22 mouse cellular contexts compared by ENCODE assay signal in the genomic region with DNA sequence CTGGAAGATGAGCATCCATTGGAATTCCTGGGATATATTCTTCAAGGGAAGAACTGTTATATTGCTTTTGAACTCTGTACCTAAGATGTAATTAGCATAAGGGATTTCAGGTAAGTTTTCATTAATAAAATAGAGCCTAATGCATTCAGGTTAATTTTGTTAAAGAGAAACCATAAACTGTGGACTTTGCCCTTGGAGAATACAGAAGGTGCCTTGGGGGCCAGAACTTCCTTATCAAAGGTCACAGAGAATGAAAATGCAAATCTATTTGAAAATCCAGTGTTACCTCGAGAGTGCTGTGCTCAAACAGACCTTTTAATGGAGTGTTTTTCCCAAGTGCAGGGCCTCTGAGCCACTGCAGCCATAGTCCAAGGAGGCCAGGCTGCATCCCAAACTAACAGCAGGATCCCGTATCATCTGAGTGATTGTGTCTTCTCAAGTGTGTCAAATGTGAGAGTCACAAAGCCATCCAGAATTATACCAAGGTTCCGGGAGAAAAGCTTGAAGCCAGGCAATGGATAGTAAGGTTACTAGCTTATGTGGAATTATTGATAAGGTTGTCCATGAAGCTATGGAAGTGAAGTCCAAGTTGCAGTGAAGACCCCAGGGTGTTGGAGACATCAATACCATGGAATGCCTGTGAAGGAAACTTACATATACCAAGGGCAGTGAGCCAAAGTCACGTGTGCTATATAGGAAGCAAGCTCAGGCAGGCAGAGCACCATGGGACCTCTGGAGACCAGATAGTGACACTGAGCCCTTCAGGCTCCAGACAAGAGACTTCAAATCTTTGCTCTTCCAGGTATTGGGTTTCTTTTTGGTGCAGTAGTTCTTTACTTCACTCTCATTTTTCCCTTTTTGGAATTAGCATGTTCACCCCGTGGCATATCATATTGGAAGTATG. TPM values are rescaled to one million over a fixed set of nuclear protein-coding genes. Genes with fewer than 3 reads are reported as not detected.
DNase-seq lines count a peak whose midpoint lies in the region; ATAC-seq and TF ChIP-seq lines count a peak whose summit lies in the region.
"Had no signal": no experiment of that assay in that cellular context is flagged by ENCODE, and none has a peak within 500 bp of the region (broad histone marks: within the 10 kb centered on the region; RNA-seq: fewer than 3 reads in every experiment).

No protein-coding gene starts in this region.

- no peak for ATAC-seq in kidney, embryonic 15.5 days (replicated peaks; ENCODE audit: low FRiP score)
- peak; percentile 88 for ATAC-seq in intestine, embryonic 15.5 days
- peak; percentile 64 for ATAC-seq in intestine, postnatal 0 days
- no peak for ATAC-seq in hindbrain, postnatal 0 days
- ATAC-seq in erythroid progenitor cell, adult 5-6 weeks (replicated peaks; ENCODE audit: low FRiP score, poor library complexity, severe bottlenecking): no peak
- ATAC-seq: forebrain, embryonic 15.5 days had no signal

- H3K27me3 ChIP-seq in kidney, embryonic 15.5 days: no peaks in the 10 kb centered on the region
- no peaks in the 10 kb centered on the region for H3K27me3 ChIP-seq in intestine, embryonic 15.5 days (replicated peaks)
- H3K27me3 ChIP-seq in intestine, postnatal 0 days (replicated peaks; ENCODE audit: control insufficient read depth, insufficient read depth, low read length): no peaks in the 10 kb centered on the region
- H3K27me3 ChIP-seq in hindbrain, postnatal 0 days (ENCODE audit: insufficient read depth, low read length): no peaks in the 10 kb centered on the region
- H3K27me3 ChIP-seq: embryonic facial prominence, embryonic 15.5 days; forebrain, embryonic 15.5 days had no signal

- no peak overlapping the region for H3K4me2 ChIP-seq in kidney, embryonic 15.5 days
- H3K4me2 ChIP-seq in intestine, embryonic 15.5 days (replicated peaks): no peak overlapping the region
- H3K4me2 ChIP-seq in intestine, postnatal 0 days (replicated peaks; ENCODE audit: low read depth): no peak overlapping the region
- no peak overlapping the region for H3K4me2 ChIP-seq in hindbrain, postnatal 0 days (ENCODE audit: low read depth, low read length)
- H3K4me2 ChIP-seq: embryonic facial prominence, embryonic 15.5 days; forebrain, embryonic 15.5 days; hindbrain, embryonic 14.5 days had no signal

- 58% methylated on average over 5 of the region's 5 CpGs for WGBS in kidney, embryonic 15.5 days
- 74% methylated on average over 5 of the region's 5 CpGs for WGBS in intestine, embryonic 15.5 days
- 58% methylated on average over 5 of the region's 5 CpGs for WGBS in intestine, postnatal 0 days
- WGBS in hindbrain, postnatal 0 days: 69% methylated on average over 5 of the region's 5 CpGs

- no peak overlapping the region for H3K9ac ChIP-seq in kidney, embryonic 15.5 days
- no peak overlapping the region for H3K9ac ChIP-seq in intestine, embryonic 15.5 days
- H3K9ac ChIP-seq in intestine, postnatal 0 days (ENCODE audit: low read depth, low read length): no peak overlapping the region
- H3K9ac ChIP-seq in hindbrain, postnatal 0 days (replicated peaks; ENCODE audit: low read length): no peak overlapping the region
- H3K9ac ChIP-seq: embryonic facial prominence, embryonic 15.5 days; forebrain, embryonic 15.5 days; hindbrain, embryonic 14.5 days had no signal

- no peak overlapping the region for H3K4me3 ChIP-seq in kidney, embryonic 15.5 days (replicated peaks)
- no peak overlapping the region for H3K4me3 ChIP-seq in intestine, embryonic 15.5 days (replicated peaks)
- H3K4me3 ChIP-seq in intestine, postnatal 0 days (ENCODE audit: low read depth, low read length): no peak overlapping the region
- no peak overlapping the region for H3K4me3 ChIP-seq in hindbrain, postnatal 0 days (ENCODE audit: low read length)
- H3K4me3 ChIP-seq: embryonic facial prominence, embryonic 15.5 days; erythroblast, embryonic 14.5 days; forebrain, embryonic 15.5 days; hindbrain, embryonic 10.5 days had no signal

- no peak for TF ChIP-seq CTCF in intestine, postnatal 0 days (IDR thresholded peaks at IDR 0.05; ENCODE audit: low read depth)
- no peak for TF ChIP-seq CTCF in hindbrain, postnatal 0 days (IDR thresholded peaks at IDR 0.05; ENCODE audit: low read depth)

- no peak overlapping the region for H3K27ac ChIP-seq in kidney, embryonic 15.5 days
- H3K27ac ChIP-seq in intestine, embryonic 15.5 days: no peak overlapping the region
- H3K27ac ChIP-seq in intestine, postnatal 0 days (ENCODE audit: low read depth, low read length): no peak overlapping the region
- H3K27ac ChIP-seq in hindbrain, postnatal 0 days: no peak overlapping the region
- H3K27ac ChIP-seq: embryonic facial prominence, embryonic 15.5 days; forebrain, embryonic 15.5 days; hindbrain, embryonic 10.5 days; hindbrain, embryonic 14.5 days had no signal

- no peaks in the 10 kb centered on the region for H3K36me3 ChIP-seq in kidney, embryonic 15.5 days
- H3K36me3 ChIP-seq in intestine, embryonic 15.5 days: no peaks in the 10 kb centered on the region
- H3K36me3 ChIP-seq in intestine, postnatal 0 days (ENCODE audit: control insufficient read depth, insufficient read depth): no peaks in the 10 kb centered on the region
- no peaks in the 10 kb centered on the region for H3K36me3 ChIP-seq in hindbrain, postnatal 0 days (ENCODE audit: insufficient read depth, low read length)
- H3K36me3 ChIP-seq: embryonic facial prominence, embryonic 15.5 days; forebrain, embryonic 15.5 days; hindbrain, embryonic 10.5 days had no signal

- no peaks in the 10 kb centered on the region for H3K4me1 ChIP-seq in kidney, embryonic 15.5 days
- H3K4me1 ChIP-seq in intestine, embryonic 15.5 days (replicated peaks): no peaks in the 10 kb centered on the region
- no peaks in the 10 kb centered on the region for H3K4me1 ChIP-seq in intestine, postnatal 0 days (replicated peaks; ENCODE audit: control insufficient read depth, insufficient read depth, low read length)
- no peaks in the 10 kb centered on the region for H3K4me1 ChIP-seq in hindbrain, postnatal 0 days (ENCODE audit: insufficient read depth, low read length)
- H3K4me1 ChIP-seq: forebrain, embryonic 15.5 days; hindbrain, embryonic 10.5 days had no signal

- DNase-seq in kidney, adult 11 months: peak; percentile 4
- peak; percentile 63 for DNase-seq in kidney, adult 9 months
- no peak for DNase-seq in kidney, postnatal 10 days
- no peak for DNase-seq in hindbrain, postnatal 0 days (ENCODE audit: low spot score)
- DNase-seq: adrenal gland, postnatal 10 days; cerebellum, adult 11 months; cerebellum, adult 9-11 months; embryo, embryonic 11 days; gastrocnemius, postnatal 36 days; heart, adult 11 months; heart, postnatal 14 days had no signal

- H3K9me3 ChIP-seq in kidney, embryonic 15.5 days (replicated peaks): no peaks in the 10 kb centered on the region
- no peaks in the 10 kb centered on the region for H3K9me3 ChIP-seq in intestine, embryonic 15.5 days
- H3K9me3 ChIP-seq in intestine, postnatal 0 days (ENCODE audit: control insufficient read depth): no peaks in the 10 kb centered on the region
- no peaks in the 10 kb centered on the region for H3K9me3 ChIP-seq in hindbrain, postnatal 0 days (ENCODE audit: low read length)
- H3K9me3 ChIP-seq: forebrain, embryonic 15.5 days; hindbrain, embryonic 10.5 days had no signal

RNA-seq across cellular contexts. Expression of a gene that starts 52.2 kb away (rescaled TPM):
- 0.23 TPM in 1 of 2 replicates, not detected in the other for polyA plus RNA-seq in kidney, embryonic 15.5 days (2015; fragmentation: Nextera tagmentation; extraction: Ambion mirVana)
- not detected in 2 replicates for polyA plus RNA-seq in intestine, embryonic 15.5 days (2015; fragmentation: Nextera tagmentation; extraction: Ambion mirVana)
- polyA plus RNA-seq in intestine, postnatal 0 days (2015; fragmentation: Nextera tagmentation; extraction: Ambion mirVana): not detected in 2 replicates
- total RNA-seq in hindbrain, postnatal 0 days (2014; rRNA removed): 0.21 TPM in 1 of 2 replicates, not detected in the other
- polyA plus RNA-seq in hindbrain, postnatal 0 days (2015; fragmentation: Nextera tagmentation; extraction: Ambion mirVana): 0.86 and 0.87 TPM in 2 replicates
- not detected in 2 replicates for total RNA-seq in erythroid progenitor cell, adult 5-6 weeks (2015; ENCODE audit: low replicate concordance)
- not detected in 2 replicates for total RNA-seq in erythroid progenitor cell, adult 5-6 weeks (2017; ENCODE audit: low replicate concordance)
- total RNA-seq: common myeloid progenitor, adult 5-6 weeks; gastrocnemius, adult 8-10 months; gastrocnemius, postnatal 36 days had no signal
- polyA plus RNA-seq: erythroblast, embryonic 14.5 days had no signal

Comparison
In these comparisons a context has a peak if more than half of its experiments do, and no peak if none do; other contexts are left out.
1. DNase-seq: peak in kidney, adult 11 months (single experiment) and kidney, adult 9 months (single experiment); none in kidney, postnatal 10 days (single experiment) and hindbrain, postnatal 0 days (single experiment).
2. ATAC-seq: peak in intestine, embryonic 15.5 days (single experiment) and intestine, postnatal 0 days (single experiment); none in kidney, embryonic 15.5 days (single experiment), hindbrain, postnatal 0 days (single experiment) and erythroid progenitor cell, adult 5-6 weeks (single experiment).